Mouse (Mus musculus): ENCODE measurements around the gene Arpp21. TPM values are rescaled to one million over a fixed set of nuclear protein-coding genes. Genes with fewer than 3 reads are reported as not detected.
A peak's percentile ranks its signal among the peaks of the same experiment; 100 is the strongest.

Arpp21 gene
- polyA plus RNA-seq (2012; fragmentation: generic; extraction: Trizol): 36.1 TPM

DNA sequence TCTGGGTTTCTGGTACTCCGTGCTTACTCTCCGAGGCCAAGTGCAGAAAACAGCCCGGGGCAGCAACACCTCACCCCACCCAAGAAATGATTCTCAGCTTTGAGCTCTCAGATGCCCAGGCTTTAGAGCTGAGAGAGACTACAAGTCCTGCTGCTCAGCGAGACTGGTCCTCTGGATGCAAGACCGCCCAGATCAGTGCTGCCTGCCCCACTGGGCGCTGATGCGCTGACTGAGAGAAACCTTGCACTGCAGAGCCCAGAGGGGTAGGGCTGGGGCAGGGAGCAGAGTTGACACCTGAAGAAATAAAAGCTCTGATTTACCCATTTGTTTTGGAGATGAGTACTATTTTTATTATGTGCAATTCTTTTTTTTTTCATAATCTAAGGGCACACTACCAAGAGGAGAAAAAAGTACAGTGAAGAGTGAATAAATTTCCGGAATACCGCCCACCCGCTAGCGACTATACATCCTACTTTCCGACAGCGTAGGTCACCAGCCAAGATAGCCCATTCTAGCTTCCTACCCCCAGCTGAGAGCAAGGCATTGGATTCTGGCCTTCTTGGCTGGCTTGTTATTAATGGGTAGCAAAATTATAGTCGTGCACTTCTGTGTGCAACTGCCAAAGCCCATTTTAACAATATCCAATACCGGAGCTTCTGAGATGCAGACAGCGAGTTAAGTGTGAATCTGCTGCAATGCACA is at the start of gene Arpp21:
Gene Arpp21, minus strand, starts transcription at position 243 of the 702 bp plus-strand sequence.
- Histone ChIP-seq H3K27me3 (ENCODE audit: control insufficient read depth, insufficient read depth, insufficient read length) (peaks cover 9% of the 10 kb centered on the region), H3K4me3 (peak within 1 kb of the TSS; percentile 17), H3K79me2 (ENCODE audit: control insufficient read depth, insufficient read depth) (no peaks in the 10 kb centered on the region), H3K36me3 (ENCODE audit: control insufficient read depth, insufficient read depth) (no peaks in the 10 kb centered on the region), H3ac (ENCODE audit: control insufficient read depth, insufficient read length) (peak within 1 kb of the TSS; percentile 34), H3K4me2 (ENCODE audit: low read depth) (peak within 1 kb of the TSS; percentile 66)
- no peak for TF ChIP-seq TCF3 (IDR thresholded peaks at IDR 0.05; ENCODE audit: insufficient read length, low read depth)
- no peak for TF ChIP-seq POLR2A (IDR thresholded peaks at IDR 0.05; ENCODE audit: insufficient read length, low read depth)
- TF ChIP-seq CEBPB (IDR thresholded peaks at IDR 0.05; ENCODE audit: insufficient read depth, poor library complexity, severe bottlenecking): no peak
- no peak for TF ChIP-seq MYOD1 (IDR thresholded peaks at IDR 0.05; ENCODE audit: control insufficient read depth in 1 of 3, insufficient read length in 2 of 3, low read depth in 2 of 3)
- TF ChIP-seq USF1 (IDR thresholded peaks at IDR 0.05; ENCODE audit: low read depth): no peak
- TF ChIP-seq MAX (IDR thresholded peaks at IDR 0.05; ENCODE audit: low read depth): no peak
- TF ChIP-seq E2F4 (IDR thresholded peaks at IDR 0.05; ENCODE audit: insufficient read depth): no peak
- TF ChIP-seq POLR2AphosphoS2 (IDR thresholded peaks at IDR 0.05; ENCODE audit: insufficient read length, low read depth): no peak
- TF ChIP-seq REST (IDR thresholded peaks at IDR 0.05; ENCODE audit: insufficient read depth, insufficient read length): no peak
- no peak for TF ChIP-seq SRF (IDR thresholded peaks at IDR 0.05; ENCODE audit: control insufficient read depth, insufficient read length, low read depth)
- TF ChIP-seq TCF12 (IDR thresholded peaks at IDR 0.05; ENCODE audit: insufficient read depth, poor library complexity, severe bottlenecking): no peak
- TF ChIP-seq MYOG (IDR thresholded peaks at IDR 0.05; ENCODE audit: control insufficient read depth in 1 of 3, insufficient read depth in 1 of 3, insufficient read length in 2 of 3, low read depth in 2 of 3): no peak

GRCm38 (mm10) chr9:112272426-112272969 is 36.8 kb upstream of the Arpp21 start:
- no peak for TF ChIP-seq TCF12 (IDR thresholded peaks at IDR 0.05; ENCODE audit: insufficient read depth, poor library complexity, severe bottlenecking)
- TF ChIP-seq E2F4 (IDR thresholded peaks at IDR 0.05; ENCODE audit: insufficient read depth): no peak
- no peak for TF ChIP-seq MYOD1 (IDR thresholded peaks at IDR 0.05; ENCODE audit: control insufficient read depth in 1 of 3, insufficient read length in 2 of 3, low read depth in 2 of 3)
- TF ChIP-seq CEBPB (IDR thresholded peaks at IDR 0.05; ENCODE audit: insufficient read depth, poor library complexity, severe bottlenecking): no peak
- no peak for TF ChIP-seq MAX (IDR thresholded peaks at IDR 0.05; ENCODE audit: low read depth)
- TF ChIP-seq USF1 (IDR thresholded peaks at IDR 0.05; ENCODE audit: low read depth): no peak
- TF ChIP-seq POLR2A (IDR thresholded peaks at IDR 0.05; ENCODE audit: insufficient read length, low read depth): no peak
- no peak for TF ChIP-seq SRF (IDR thresholded peaks at IDR 0.05; ENCODE audit: control insufficient read depth, insufficient read length, low read depth)
- TF ChIP-seq POLR2AphosphoS2 (IDR thresholded peaks at IDR 0.05; ENCODE audit: insufficient read length, low read depth): no peak
- no peak for TF ChIP-seq MYOG (IDR thresholded peaks at IDR 0.05; ENCODE audit: control insufficient read depth in 1 of 3, insufficient read depth in 1 of 3, insufficient read length in 2 of 3, low read depth in 2 of 3)
- H3ac ChIP-seq (ENCODE audit: control insufficient read depth, insufficient read length): no peak overlapping the region
- no peaks in the 10 kb centered on the region for H3K36me3 ChIP-seq (ENCODE audit: control insufficient read depth, insufficient read depth)
- H3K4me3 ChIP-seq: no peak overlapping the region
- no peak overlapping the region for H3K4me2 ChIP-seq (ENCODE audit: low read depth)
- no peaks in the 10 kb centered on the region for H3K79me2 ChIP-seq (ENCODE audit: control insufficient read depth, insufficient read depth)
- no peaks in the 10 kb centered on the region for H3K27me3 ChIP-seq (ENCODE audit: control insufficient read depth, insufficient read depth, insufficient read length)

DNA sequence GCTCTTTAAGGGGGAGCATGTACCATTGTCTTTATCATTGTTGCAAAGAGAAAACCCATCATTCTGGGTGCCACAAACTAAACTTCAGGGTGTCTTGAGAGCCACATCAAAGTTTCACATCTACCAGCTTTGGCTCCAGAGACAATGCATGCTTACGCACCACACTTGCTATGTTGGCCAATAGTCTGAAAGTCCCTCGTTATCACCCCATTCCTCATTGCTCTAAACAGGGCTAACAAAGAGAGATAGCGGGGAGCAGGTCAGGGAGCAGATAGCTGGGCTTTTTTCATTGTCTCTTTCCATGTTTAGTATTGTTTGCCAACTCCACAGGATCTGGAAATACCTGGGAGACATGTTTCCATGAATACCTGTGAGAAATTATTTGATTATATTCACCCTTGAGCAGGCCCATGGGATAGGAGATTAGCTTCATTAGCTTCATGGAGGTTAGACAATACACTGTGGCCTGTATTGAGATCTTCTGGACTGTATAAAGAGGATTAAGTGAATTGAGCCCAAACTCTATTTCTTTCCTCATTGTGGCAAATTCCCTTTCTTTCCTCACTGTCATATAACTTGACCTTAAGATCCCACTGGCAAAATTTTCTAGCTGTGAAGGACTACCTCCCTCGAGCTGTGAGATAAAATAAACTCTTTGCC is 29.4 kb upstream of the Arpp21 start:
- H3K79me2 ChIP-seq (ENCODE audit: control insufficient read depth, insufficient read depth): no peaks in the 10 kb centered on the region
- H3K4me2 ChIP-seq (ENCODE audit: low read depth): no peak overlapping the region
- TF ChIP-seq SRF (IDR thresholded peaks at IDR 0.05; ENCODE audit: control insufficient read depth, insufficient read length, low read depth): no peak
- TF ChIP-seq POLR2AphosphoS2 (IDR thresholded peaks at IDR 0.05; ENCODE audit: insufficient read length, low read depth): no peak
- TF ChIP-seq MYOG (IDR thresholded peaks at IDR 0.05; ENCODE audit: control insufficient read depth in 1 of 3, insufficient read depth in 1 of 3, insufficient read length in 2 of 3, low read depth in 2 of 3): no peak
- no peaks in the 10 kb centered on the region for H3K36me3 ChIP-seq (ENCODE audit: control insufficient read depth, insufficient read depth)
- H3ac ChIP-seq (ENCODE audit: control insufficient read depth, insufficient read length): no peak overlapping the region
- no peak overlapping the region for H3K4me3 ChIP-seq
- H3K27me3 ChIP-seq (ENCODE audit: control insufficient read depth, insufficient read depth, insufficient read length): no peaks in the 10 kb centered on the region

- Histone ChIP-seq H3K79me2 (ENCODE audit: control insufficient read depth, insufficient read depth) (no peaks in the 10 kb centered on the region), H3K27me3 (ENCODE audit: control insufficient read depth, insufficient read depth, insufficient read length) (no peaks in the 10 kb centered on the region), H3ac (ENCODE audit: control insufficient read depth, insufficient read length) (no peak overlapping the region), H3K4me2 (ENCODE audit: low read depth) (no peak overlapping the region), H3K36me3 (ENCODE audit: control insufficient read depth, insufficient read depth) (no peaks in the 10 kb centered on the region), H3K4me3 (no peak overlapping the region)
- TF ChIP-seq MYOG (IDR thresholded peaks at IDR 0.05; ENCODE audit: control insufficient read depth in 1 of 3, insufficient read depth in 1 of 3, insufficient read length in 2 of 3, low read depth in 2 of 3) (no peak), CEBPB (IDR thresholded peaks at IDR 0.05; ENCODE audit: insufficient read depth, poor library complexity, severe bottlenecking) (no peak), USF1 (IDR thresholded peaks at IDR 0.05; ENCODE audit: low read depth) (no peak), MAX (IDR thresholded peaks at IDR 0.05; ENCODE audit: low read depth) (no peak), SRF (IDR thresholded peaks at IDR 0.05; ENCODE audit: control insufficient read depth, insufficient read length, low read depth) (no peak), POLR2AphosphoS2 (IDR thresholded peaks at IDR 0.05; ENCODE audit: insufficient read length, low read depth) (no peak)
Observed at GRCm38 (mm10) chr9:112261986-112262901, 26.5 kb upstream of the Arpp21 start.
